Mouse (Mus musculus) lung, embryonic 14.5 days (tissue): ENCODE results near the gene Polr3c. TPM values are rescaled to one million over a fixed set of nuclear protein-coding genes. Genes with fewer than 3 reads are reported as not detected.
"Not testable (repeated sequence)": the region's sequence is repeated elsewhere in the genome, so short reads cannot be mapped to it uniquely, and the experiment has no call there.

ENCODE experiments used
- ATAC-seq: fragments of 200-750 bp; cut with Nextera tagmentation; 2 replicates; pipeline ENCODE4 v1.8.0; 2017; ENCODE audit warnings: mild to moderate bottlenecking, moderate TSS enrichment, moderate library complexity; ENCODE audit not compliant: insufficient read depth
- DNase-seq: peaks from one replicate; pipeline ENCODE4 v3.0.0-alpha.2; 2015
- H3K27ac ChIP-seq: fragments of 300-500 bp; sonication (generic); 2 replicates; pipeline ENCODE4 v1.5.1; 2014; ENCODE audit warnings: low read depth, mild to moderate bottlenecking, moderate library complexity
- H3K27me3 ChIP-seq: fragments of 300-500 bp; sonication (generic); 2 replicates; pipeline ENCODE4 v1.6.1; 2014; ENCODE audit warnings: low read length, control low read depth; ENCODE audit not compliant: insufficient read depth
- H3K36me3 ChIP-seq: fragments of 300-500 bp; sonication (generic); 2 replicates; pipeline ENCODE4 v1.6.1; 2014; ENCODE audit warnings: control low read depth; ENCODE audit not compliant: insufficient read depth
- H3K4me1 ChIP-seq: fragments of 300-500 bp; sonication (generic); 2 replicates; pipeline ENCODE4 v1.6.1; 2014; ENCODE audit warnings: antibody characterized with exemption, control low read depth; ENCODE audit not compliant: insufficient read depth
- H3K4me2 ChIP-seq: fragments of 300-500 bp; sonication (generic); 2 replicates; pipeline ENCODE4 v1.6.1; 2014; ENCODE audit warnings: mild to moderate bottlenecking
- H3K4me3 ChIP-seq: fragments of 300-500 bp; sonication (generic); 2 replicates; pipeline ENCODE4 v1.5.1; 2014; ENCODE audit warnings: low read depth, low read length
- H3K9ac ChIP-seq: fragments of 300-500 bp; sonication (generic); 2 replicates; pipeline ENCODE4 v1.6.1; 2014
- H3K9me3 ChIP-seq: fragments of 300-500 bp; sonication (generic); 2 replicates; pipeline ENCODE4 v1.6.1; 2016; ENCODE audit warnings: low read depth, low read length, control low read depth
- CTCF ChIP-seq: IDR thresholded peaks from 2 replicates; pipeline ENCODE4 v1.5.1; 2016; ENCODE audit warnings: antibody characterized with exemption, low read depth
- WGBS: fragments of 180-500 bp; shearing (Covaris S2); extraction: QIAGEN DNeasy Blood & Tissue Kit; methylation state at CpG from one replicate; pipeline ENCODE4 v1.1.7; 2014; 5-methylcytosine and 5-hydroxymethylcytosine counted together
- polyA plus RNA-seq: library from polyadenylated mRNA; unstranded; fragments of >200 nt; fragmentation: Nextera tagmentation; extraction: Ambion mirVana; gene quantifications from 2 replicates; pipeline ENCODE4 v1.2.1, GENCODE M21; 2014

Polr3c gene
- polyA plus RNA-seq, 1 experiment from 2014 or later: 33.7 TPM

- H3K27ac ChIP-seq: no peak overlapping the region
- ATAC-seq (no peak), DNase-seq (no peak)
- no peak overlapping the region for H3K9ac ChIP-seq
- TF ChIP-seq CTCF: no peak
- H3K4me3 ChIP-seq: no peak overlapping the region
- H3K4me2 ChIP-seq: no peak overlapping the region
- H3K36me3 ChIP-seq: no peaks in the 10 kb centered on the region
- WGBS: 45% methylated on average over 1 of the region's 1 CpGs
- no peaks in the 10 kb centered on the region for H3K4me1 ChIP-seq
- no peaks in the 10 kb centered on the region for H3K9me3 ChIP-seq
- H3K27me3 ChIP-seq: no peaks in the 10 kb centered on the region
These were observed 19.4 kb upstream of the Polr3c start for GRCm38 (mm10) chr3:96746829-96747228.

DNA sequence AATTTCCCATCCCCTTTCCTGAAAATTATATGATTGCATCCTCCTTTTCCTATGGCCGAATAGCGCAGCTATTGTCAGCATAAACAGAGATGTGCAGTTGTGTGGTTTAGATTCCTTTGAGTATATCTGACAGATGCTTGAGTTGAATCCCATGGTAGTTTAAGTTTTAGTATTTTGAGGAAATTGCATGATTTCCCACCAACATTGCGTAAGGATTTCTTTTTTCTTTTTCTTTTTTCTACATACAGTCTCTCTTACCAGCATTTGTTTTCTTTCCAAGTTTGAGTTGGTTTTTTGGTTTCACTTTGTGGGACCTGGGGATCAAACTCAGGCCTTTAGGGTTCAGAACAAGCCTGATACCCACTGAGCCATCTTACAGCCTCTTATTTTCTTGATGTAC, 16.9 kb upstream of the Polr3c start:
- Histone ChIP-seq H3K27me3 (no peaks in the 10 kb centered on the region), H3K36me3 (no peaks in the 10 kb centered on the region), H3K4me2 (no peak overlapping the region), H3K27ac (no peak overlapping the region), H3K9me3 (no peaks in the 10 kb centered on the region), H3K9ac (no peak overlapping the region), H3K4me3 (no peak overlapping the region), H3K4me1 (no peaks in the 10 kb centered on the region)
- TF ChIP-seq CTCF: no peak
- DNase-seq (no peak), ATAC-seq (no peak)
- WGBS: 93% methylated on average over 3 of the region's 3 CpGs

DNA sequence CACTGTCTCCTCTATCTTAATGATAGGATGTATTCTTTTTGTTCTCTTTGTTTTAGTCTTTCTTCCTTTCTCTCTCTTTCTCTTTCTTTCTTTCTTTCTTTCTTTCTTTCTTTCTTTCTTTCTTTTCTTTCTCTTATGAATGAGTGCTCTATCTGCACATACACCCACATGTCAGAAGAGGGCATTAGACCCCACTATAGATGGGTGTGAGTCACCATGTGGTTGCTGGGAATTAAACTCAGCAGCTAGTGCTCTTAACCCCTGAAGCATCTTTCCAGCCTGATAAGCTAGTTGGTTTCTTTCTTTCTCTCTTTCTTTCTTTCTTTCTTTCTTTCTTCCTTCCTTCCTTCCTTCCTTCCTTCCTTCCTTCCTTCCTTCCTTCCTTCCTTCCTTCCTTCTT, 12.9 kb upstream of the Polr3c start:
- not testable (repeated sequence) for H3K27ac ChIP-seq, H3K27me3 ChIP-seq, H3K9ac ChIP-seq, H3K9me3 ChIP-seq, ATAC-seq, H3K36me3 ChIP-seq, H3K4me3 ChIP-seq, DNase-seq, H3K4me2 ChIP-seq, H3K4me1 ChIP-seq

GRCm38 (mm10) chr3:96737995-96738394, 10.6 kb upstream of the Polr3c start:
- H3K4me1 ChIP-seq: no peaks in the 10 kb centered on the region
- H3K27ac ChIP-seq: no peak overlapping the region
- H3K4me3 ChIP-seq: no peak overlapping the region
- no peak overlapping the region for H3K9ac ChIP-seq
- no peak for TF ChIP-seq CTCF
- WGBS: 79% methylated on average over 1 of the region's 1 CpGs
- no peaks in the 10 kb centered on the region for H3K9me3 ChIP-seq
- ATAC-seq (no peak), DNase-seq (no peak)
- no peaks in the 10 kb centered on the region for H3K27me3 ChIP-seq
- H3K4me2 ChIP-seq: no peak overlapping the region
- H3K36me3 ChIP-seq: no peaks in the 10 kb centered on the region

DNA sequence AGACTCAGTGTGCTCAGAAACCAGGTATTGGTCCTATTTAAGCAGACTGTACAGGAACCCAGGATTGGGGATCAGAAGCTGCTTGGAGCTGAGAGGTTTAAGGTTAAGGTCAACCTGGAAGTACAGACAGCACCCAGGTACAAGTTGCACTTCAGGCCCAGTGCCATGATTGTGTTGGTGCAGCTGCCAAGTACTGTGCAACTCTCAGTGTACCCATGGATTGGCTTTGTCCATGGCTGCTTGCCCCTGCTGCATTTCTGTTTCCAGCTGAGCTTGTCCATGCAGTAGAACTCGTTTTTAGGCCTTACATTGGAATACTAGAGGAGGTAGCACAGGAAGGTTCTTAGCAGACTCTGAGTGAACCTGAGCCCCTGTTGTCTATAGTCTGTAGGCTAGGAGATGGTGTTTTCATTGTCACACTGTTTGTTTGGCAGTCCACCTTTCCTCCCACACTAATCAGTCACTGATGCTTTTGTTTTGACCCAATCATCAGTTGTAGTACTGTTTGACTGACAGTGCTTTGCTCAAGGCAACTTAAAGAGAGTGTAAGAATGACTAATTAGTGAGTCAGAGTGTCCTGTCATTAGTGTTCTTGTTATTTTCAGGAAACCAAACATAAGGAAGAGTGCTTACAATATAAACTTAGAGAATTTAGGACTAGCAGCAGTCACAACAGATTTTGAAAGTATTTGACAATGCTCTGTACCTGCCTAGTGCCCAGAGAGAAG, 9.7 kb upstream of the Polr3c start:
- Histone ChIP-seq H3K4me2 (no peak overlapping the region), H3K4me3 (no peak overlapping the region), H3K4me1 (no peaks in the 10 kb centered on the region), H3K9ac (no peak overlapping the region), H3K27me3 (no peaks in the 10 kb centered on the region), H3K36me3 (no peaks in the 10 kb centered on the region), H3K9me3 (no peaks in the 10 kb centered on the region), H3K27ac (no peak overlapping the region)
- DNase-seq (no peak), ATAC-seq (no peak)
- 48% methylated on average over 1 of the region's 1 CpGs for WGBS
- TF ChIP-seq CTCF: no peak

DNA sequence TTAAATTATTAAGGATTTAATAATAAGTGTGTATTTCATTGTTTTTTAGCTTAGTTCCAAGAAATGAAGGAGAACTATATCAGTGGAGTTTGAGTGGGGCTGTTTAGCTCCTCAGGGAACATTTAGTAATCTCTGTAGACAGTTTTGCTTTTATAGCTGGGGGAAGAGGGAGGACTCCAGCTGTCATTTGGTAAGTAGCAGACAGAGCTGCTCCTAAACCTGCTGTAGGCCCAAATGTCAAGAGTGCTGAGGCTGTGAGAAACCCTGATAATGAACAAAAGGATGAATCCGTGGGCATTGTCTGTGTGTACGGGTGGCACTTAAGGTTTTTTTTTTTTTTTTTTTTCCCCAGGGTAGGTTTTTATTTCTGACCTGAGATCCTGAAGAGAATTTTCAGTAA, 7.8 kb upstream of the Polr3c start:
- WGBS: 81% methylated on average over 2 of the region's 2 CpGs
- Histone ChIP-seq H3K4me2 (no peak overlapping the region), H3K9me3 (no peaks in the 10 kb centered on the region), H3K36me3 (no peaks in the 10 kb centered on the region), H3K27me3 (no peaks in the 10 kb centered on the region), H3K4me1 (no peaks in the 10 kb centered on the region), H3K9ac (no peak overlapping the region), H3K27ac (no peak overlapping the region), H3K4me3 (no peak overlapping the region)
- DNase-seq (no peak), ATAC-seq (no peak)
- TF ChIP-seq CTCF: no peak

DNA sequence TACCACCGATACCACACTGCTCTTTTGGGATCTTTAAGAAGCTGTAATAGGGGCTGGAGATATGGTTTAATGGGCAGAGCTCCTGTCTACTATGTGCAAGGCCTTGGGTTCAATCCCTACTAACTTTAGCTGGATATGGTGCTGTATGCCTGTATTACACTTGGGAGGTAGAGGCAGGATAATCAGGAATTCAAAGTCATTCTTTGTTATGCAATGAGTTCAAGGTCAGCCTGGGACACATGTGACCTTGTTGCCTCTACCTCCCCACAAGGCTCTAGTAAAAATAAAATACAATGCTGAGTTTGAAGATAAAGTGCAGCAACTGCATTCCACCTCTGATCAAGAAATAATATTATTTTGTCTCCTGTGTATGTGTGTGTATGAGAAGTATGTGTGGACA, 6.6 kb upstream of the Polr3c start:
- H3K36me3 ChIP-seq: no peaks in the 10 kb centered on the region
- 93% methylated on average over 1 of the region's 1 CpGs for WGBS
- ATAC-seq (no peak), DNase-seq (no peak)
- H3K27ac ChIP-seq: no peak overlapping the region
- peaks cover 7% of the 10 kb centered on the region for H3K4me1 ChIP-seq
- no peak overlapping the region for H3K4me2 ChIP-seq
- no peak overlapping the region for H3K4me3 ChIP-seq
- TF ChIP-seq CTCF: no peak
- H3K9me3 ChIP-seq: no peaks in the 10 kb centered on the region
- no peaks in the 10 kb centered on the region for H3K27me3 ChIP-seq
- no peak overlapping the region for H3K9ac ChIP-seq

GRCm38 (mm10) chr3:96730785-96731184, 3.4 kb upstream of the Polr3c start:
- Histone ChIP-seq H3K9me3 (no peaks in the 10 kb centered on the region), H3K4me2 (no peak overlapping the region), H3K9ac (no peak overlapping the region), H3K4me1 (peaks cover 14% of the 10 kb centered on the region), H3K27ac (no peak overlapping the region), H3K27me3 (no peaks in the 10 kb centered on the region), H3K4me3 (no peak overlapping the region), H3K36me3 (no peaks in the 10 kb centered on the region)
- 67% methylated on average over 5 of the region's 5 CpGs for WGBS
- no peak for TF ChIP-seq CTCF
- ATAC-seq: no peak
- DNase-seq: no peak
